Mouse (Mus musculus) small intestine, adult 2 months (tissue): ENCODE measurements at regions not wholly inside any gene's neighbourhood (a gene's known extent, or its start where the extent isn't known, plus 50 kb on each side); places are given as distances from the start of the nearest gene placed in this dataset.

ENCODE experiments used
- H3K27ac ChIP-seq: fragments of 200-500 bp; 2 replicates; pipeline ENCODE4 v1.5.1; 2012; ENCODE audit warnings: low read depth, low read length, control low read depth, inconsistent platforms; ENCODE audit not compliant: insufficient read depth
- H3K27me3 ChIP-seq: fragments of 200-500 bp; 2 replicates; pipeline ENCODE4 v1.6.1; 2012; ENCODE audit warnings: mild to moderate bottlenecking, moderate library complexity, low read length, inconsistent platforms; ENCODE audit not compliant: control insufficient read depth, insufficient read depth
- H3K36me3 ChIP-seq: fragments of 200-500 bp; 2 replicates; pipeline ENCODE4 v1.6.1; 2012; ENCODE audit warnings: mild to moderate bottlenecking, low read length, control low read depth, inconsistent platforms; ENCODE audit not compliant: control insufficient read depth, insufficient read depth
- H3K4me1 ChIP-seq: fragments of 200-500 bp; 2 replicates; pipeline ENCODE4 v1.6.1; 2012; ENCODE audit warnings: low read length, inconsistent platforms, mixed read lengths; ENCODE audit not compliant: control insufficient read depth, insufficient read depth, insufficient read length
- H3K4me3 ChIP-seq: fragments of 200-500 bp; 2 replicates; pipeline ENCODE4 v1.5.1; 2012; ENCODE audit warnings: low read depth, mild to moderate bottlenecking, control low read depth, inconsistent platforms, low read length, moderate library complexity
- CTCF ChIP-seq: fragments of 200-500 bp; IDR thresholded peaks from 2 replicates; pipeline ENCODE4 v1.5.1; 2012; ENCODE audit warnings: low read depth, mild to moderate bottlenecking, control low read depth, inconsistent platforms, low read length, moderate library complexity, mixed read lengths; ENCODE audit not compliant: insufficient replicate concordance, insufficient read length; ENCODE audit errors: extremely low read depth
- POLR2A ChIP-seq: fragments of 200-500 bp; IDR thresholded peaks from 2 replicates; pipeline ENCODE4 v1.6.1; 2012; ENCODE audit warnings: low read depth, mild to moderate bottlenecking, control low read depth, inconsistent platforms, low read length, moderate library complexity
- WGBS: fragments of 180-500 bp; shearing (Covaris S2); methylation state at CpG from one replicate; pipeline ENCODE4 v1.1.7; 2018; 5-methylcytosine and 5-hydroxymethylcytosine counted together

- no peaks in the 10 kb centered on the region for H3K36me3 ChIP-seq
- no peaks in the 10 kb centered on the region for H3K4me1 ChIP-seq
- H3K27me3 ChIP-seq: no peaks in the 10 kb centered on the region
- no peak overlapping the region for H3K4me3 ChIP-seq
- no peak for TF ChIP-seq POLR2A
- no peak for TF ChIP-seq CTCF
- no peak overlapping the region for H3K27ac ChIP-seq
- 63% methylated on average over 4 of the region's 4 CpGs for WGBS
These were observed 187.4 kb upstream of the Rasa1 start for GRCm38 (mm10) chr13:85476274-85476846.

DNA sequence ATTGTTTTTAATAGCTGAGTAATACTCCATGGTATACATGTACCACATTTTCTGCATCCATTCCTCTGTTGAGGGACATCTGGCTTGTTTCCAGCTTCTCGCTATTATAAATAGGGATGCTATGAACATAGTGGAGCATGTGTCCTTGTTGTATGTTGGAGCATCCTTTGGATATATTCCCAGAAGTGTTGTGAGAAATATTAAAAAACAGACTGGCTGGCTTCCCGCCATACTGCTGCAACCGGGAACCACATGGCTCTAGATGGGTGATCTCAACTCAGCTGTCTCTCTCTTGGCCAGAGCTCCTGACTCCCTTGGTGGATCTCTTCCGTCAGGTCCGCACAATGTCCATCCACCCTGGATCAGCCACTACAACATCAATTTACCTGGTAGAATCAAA lies 182.4 kb upstream of the Rasa1 start:
- 88% methylated on average over 5 of the region's 5 CpGs for WGBS
- Histone ChIP-seq H3K27ac (no peak overlapping the region), H3K36me3 (no peaks in the 10 kb centered on the region), H3K27me3 (no peaks in the 10 kb centered on the region), H3K4me1 (no peaks in the 10 kb centered on the region), H3K4me3 (no peak overlapping the region)
- no peak for TF ChIP-seq POLR2A
- no peak for TF ChIP-seq CTCF

DNA sequence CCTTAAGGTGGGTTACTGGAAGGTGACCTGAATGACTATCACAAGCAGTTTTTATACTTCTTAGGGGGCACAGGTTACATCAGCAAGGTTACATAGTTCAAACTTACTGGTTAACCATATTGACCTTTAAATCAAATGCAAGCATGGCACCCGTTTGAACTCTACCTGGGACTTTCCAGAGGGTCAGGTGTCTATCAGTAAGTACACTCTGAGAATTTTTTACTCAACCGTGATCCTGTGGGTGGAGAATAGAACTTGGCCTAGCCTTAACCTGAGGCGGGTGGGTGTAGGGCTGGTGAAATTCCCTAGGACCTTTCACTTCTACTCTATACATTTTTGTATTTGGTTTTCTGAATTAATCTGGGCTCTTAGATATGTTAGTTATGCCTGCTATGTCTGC lies 170.5 kb upstream of the Rasa1 start:
- 51% methylated on average over 3 of the region's 3 CpGs for WGBS
- Histone ChIP-seq H3K36me3 (no peaks in the 10 kb centered on the region), H3K4me3 (no peak overlapping the region), H3K4me1 (no peaks in the 10 kb centered on the region), H3K27me3 (no peaks in the 10 kb centered on the region), H3K27ac (no peak overlapping the region)
- TF ChIP-seq CTCF (no peak), POLR2A (no peak)

DNA sequence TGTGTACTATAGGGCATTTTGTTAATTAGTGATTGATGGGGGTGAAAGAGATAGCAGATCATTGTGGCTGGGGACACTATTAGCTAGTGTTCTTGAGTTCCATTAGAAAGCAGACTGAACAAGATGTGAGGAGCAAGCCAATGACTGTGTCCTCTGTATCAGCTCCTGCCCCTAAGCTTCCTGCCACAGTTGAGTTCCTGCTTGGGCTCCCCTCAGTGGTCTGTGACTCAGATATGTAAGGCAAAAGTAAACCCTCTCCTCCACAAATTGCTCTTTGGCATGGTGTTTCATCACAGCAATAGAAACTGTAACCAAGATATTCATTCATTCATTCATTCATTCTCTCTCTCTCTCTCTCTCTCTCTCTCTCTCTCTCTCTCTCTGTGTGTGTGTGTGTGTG lies 169.7 kb upstream of the Rasa1 start:
- Histone ChIP-seq H3K4me1 (no peaks in the 10 kb centered on the region), H3K27ac (no peak overlapping the region), H3K27me3 (no peaks in the 10 kb centered on the region), H3K36me3 (no peaks in the 10 kb centered on the region), H3K4me3 (no peak overlapping the region)
- no peak for TF ChIP-seq CTCF
- TF ChIP-seq POLR2A: no peak

DNA sequence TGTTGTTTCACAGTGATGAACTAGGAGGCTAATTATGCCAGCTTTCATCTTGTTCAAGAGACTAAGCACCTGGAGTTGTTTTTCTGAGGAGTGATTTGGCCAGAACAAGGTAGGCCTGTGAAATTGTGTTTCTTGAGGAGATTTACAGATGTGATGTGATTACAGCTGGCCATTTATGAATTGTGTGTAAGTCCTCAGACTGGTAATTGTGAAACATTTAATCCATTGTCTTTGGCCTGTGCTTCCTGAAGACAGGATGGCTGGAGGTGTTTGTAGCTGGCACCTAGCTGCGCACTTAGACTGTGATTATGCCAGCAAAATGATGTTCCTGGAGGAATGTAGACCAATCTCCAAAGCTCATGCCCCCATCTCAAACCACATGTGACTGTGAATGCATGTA lies 150.7 kb upstream of the Rasa1 start:
- TF ChIP-seq POLR2A: no peak
- TF ChIP-seq CTCF: no peak
- Histone ChIP-seq H3K4me1 (no peaks in the 10 kb centered on the region), H3K27ac (no peak overlapping the region), H3K27me3 (no peaks in the 10 kb centered on the region), H3K4me3 (no peak overlapping the region), H3K36me3 (no peaks in the 10 kb centered on the region)
- 87% methylated on average over 1 of the region's 1 CpGs for WGBS

DNA sequence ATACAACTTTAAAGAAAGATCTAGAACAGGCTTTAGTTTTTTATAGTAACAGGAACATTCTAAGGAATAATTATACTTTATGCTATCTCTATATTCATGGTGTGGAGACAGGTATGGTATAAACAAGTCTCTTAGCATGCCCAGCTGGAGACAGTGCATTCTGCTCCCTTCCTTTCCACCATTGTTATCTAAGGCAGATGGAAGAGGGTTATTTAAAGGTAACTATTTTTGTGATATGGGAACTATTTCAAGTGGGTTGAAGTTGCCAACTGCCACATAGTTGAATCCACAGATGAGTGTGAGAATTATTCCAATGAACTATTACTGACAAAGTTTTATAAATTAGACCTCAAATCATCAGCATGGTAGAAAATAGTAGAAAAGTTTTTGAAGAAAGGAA lies 148.9 kb upstream of the Rasa1 start:
- no peaks in the 10 kb centered on the region for H3K36me3 ChIP-seq
- no peaks in the 10 kb centered on the region for H3K27me3 ChIP-seq
- no peak for TF ChIP-seq CTCF
- no peak for TF ChIP-seq POLR2A
- no peak overlapping the region for H3K4me3 ChIP-seq
- H3K27ac ChIP-seq: no peak overlapping the region
- H3K4me1 ChIP-seq: no peaks in the 10 kb centered on the region

- TF ChIP-seq CTCF (no peak), POLR2A (no peak)
- WGBS: 80% methylated on average over 4 of the region's 4 CpGs
- Histone ChIP-seq H3K4me1 (no peaks in the 10 kb centered on the region), H3K4me3 (no peak overlapping the region), H3K27me3 (no peaks in the 10 kb centered on the region), H3K27ac (no peak overlapping the region), H3K36me3 (no peaks in the 10 kb centered on the region)
These were observed 148.1 kb upstream of the Rasa1 start for GRCm38 (mm10) chr13:85437009-85437408.

- H3K4me1 ChIP-seq: no peaks in the 10 kb centered on the region
- H3K27me3 ChIP-seq: no peaks in the 10 kb centered on the region
- no peak overlapping the region for H3K4me3 ChIP-seq
- TF ChIP-seq POLR2A: no peak
- H3K36me3 ChIP-seq: no peaks in the 10 kb centered on the region
- whole genome bisulfite sequencing: 71% methylated on average over 1 of the region's 1 CpGs
- H3K27ac ChIP-seq: no peak overlapping the region
These were observed 147.3 kb upstream of the Rasa1 start for GRCm38 (mm10) chr13:85436254-85436653.
